Mouse (Mus musculus) spleen, adult 2 months (tissue): Measurements from ENCODE around the gene Arrb1. TPM values are rescaled to one million over a fixed set of nuclear protein-coding genes. Genes with fewer than 3 reads are reported as not detected.

ENCODE experiments used
- DNase-seq, 2 experiments: peaks; one replicate each; pipeline versions ENCODE4 v3.0.0 to v3.0.0-alpha.2; 2012 to 2021; ENCODE audit warnings: low spot score in 2 of 2, low read depth in 1 of 2
- H3K27ac ChIP-seq: fragments of 200-500 bp; 2 replicates; pipeline ENCODE4 v1.5.1; 2012; ENCODE audit warnings: low read length, inconsistent platforms; ENCODE audit not compliant: insufficient read depth
- H3K27me3 ChIP-seq: fragments of 200-500 bp; 2 replicates; pipeline ENCODE4 v1.6.1; 2012; ENCODE audit warnings: mild to moderate bottlenecking, moderate library complexity, low read length, inconsistent platforms; ENCODE audit not compliant: control insufficient read depth, insufficient read depth
- H3K36me3 ChIP-seq: fragments of 200-500 bp; 2 replicates; pipeline ENCODE4 v1.6.1; 2012; ENCODE audit warnings: mild to moderate bottlenecking, low read length, inconsistent platforms; ENCODE audit not compliant: control insufficient read depth, insufficient read depth
- H3K4me1 ChIP-seq: fragments of 200-500 bp; 2 replicates; pipeline ENCODE4 v1.6.1; 2011; ENCODE audit warnings: inconsistent platforms; ENCODE audit not compliant: control insufficient read depth, insufficient read depth, insufficient read length
- H3K4me3 ChIP-seq: fragments of 200-500 bp; 2 replicates; pipeline ENCODE4 v1.5.1; 2011; ENCODE audit warnings: mild to moderate bottlenecking, inconsistent platforms; ENCODE audit not compliant: insufficient read depth, insufficient read length; ENCODE audit errors: extremely low read depth
- CTCF ChIP-seq: fragments of 200-500 bp; IDR thresholded peaks from 2 replicates; pipeline ENCODE4 v1.5.1; 2011; ENCODE audit warnings: mild to moderate bottlenecking, inconsistent platforms; ENCODE audit not compliant: insufficient read depth, insufficient read length, insufficient replicate concordance; ENCODE audit errors: extremely low read depth
- POLR2A ChIP-seq: fragments of 200-500 bp; IDR thresholded peaks from 2 replicates; pipeline ENCODE4 v1.6.1; 2011; ENCODE audit warnings: low read depth, low read length, inconsistent platforms
- WGBS: fragments of 180-500 bp; shearing (Covaris S2); methylation state at CpG from one replicate; pipeline ENCODE4 v1.1.7; 2018; 5-methylcytosine and 5-hydroxymethylcytosine counted together
- polyA plus RNA-seq: library from polyadenylated mRNA; depleted of rRNA; stranded (reverse); fragments of >200 nt; gene quantifications from 2 replicates; pipeline ENCODE4 v1.2.3, GENCODE M21; 2012

Arrb1 gene
- polyA plus RNA-seq, 1 experiment, result 64.6 TPM

DNA sequence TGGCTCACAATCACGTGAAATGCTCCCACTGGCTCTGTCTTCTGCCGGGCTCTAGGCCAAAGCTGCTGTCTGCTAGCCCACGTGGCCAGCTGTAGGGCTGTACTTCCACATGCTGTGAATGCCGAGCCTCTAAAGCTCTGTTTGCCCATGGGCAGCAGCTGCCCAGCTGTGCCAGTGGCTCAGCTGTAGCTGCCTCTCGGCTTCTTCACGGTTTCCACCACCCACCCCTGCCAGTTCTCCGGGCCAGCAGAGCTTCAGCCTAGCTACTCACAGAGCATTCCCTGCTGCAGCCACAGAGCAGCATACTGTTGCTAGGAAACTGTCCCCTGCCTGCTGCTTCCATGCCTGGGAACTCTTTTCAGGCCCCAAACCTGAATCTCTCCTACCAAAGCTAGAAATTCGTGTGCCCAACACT is 25.2 kb upstream of the Arrb1 start:
- Histone ChIP-seq H3K4me3 (no peak overlapping the region), H3K4me1 (no peaks in the 10 kb centered on the region), H3K27ac (no peak overlapping the region), H3K27me3 (no peaks in the 10 kb centered on the region), H3K36me3 (no peaks in the 10 kb centered on the region)
- 42% methylated on average over 8 of the region's 8 CpGs for WGBS
- no peak for TF ChIP-seq CTCF
- no peak for TF ChIP-seq POLR2A
- no peak for DNase-seq

GRCm38 (mm10) chr7:99516092-99516813 is 19.0 kb upstream of the Arrb1 start:
- no peak overlapping the region for H3K27ac ChIP-seq
- DNase-seq, result no peak
- H3K36me3 ChIP-seq, result no peaks in the 10 kb centered on the region
- 85% methylated on average over 9 of the region's 9 CpGs for WGBS
- TF ChIP-seq CTCF (no peak), POLR2A (no peak)
- no peaks in the 10 kb centered on the region for H3K4me1 ChIP-seq
- no peak overlapping the region for H3K4me3 ChIP-seq
- H3K27me3 ChIP-seq, result no peaks in the 10 kb centered on the region

GRCm38 (mm10) chr7:99516814-99517157 is 18.5 kb upstream of the Arrb1 start:
- TF ChIP-seq CTCF (no peak), POLR2A (no peak)
- Histone ChIP-seq H3K36me3 (no peaks in the 10 kb centered on the region), H3K4me1 (no peaks in the 10 kb centered on the region), H3K27me3 (no peaks in the 10 kb centered on the region), H3K27ac (no peak overlapping the region), H3K4me3 (no peak overlapping the region)
- 83% methylated on average over 3 of the region's 3 CpGs for WGBS
- no peak for DNase-seq

DNA sequence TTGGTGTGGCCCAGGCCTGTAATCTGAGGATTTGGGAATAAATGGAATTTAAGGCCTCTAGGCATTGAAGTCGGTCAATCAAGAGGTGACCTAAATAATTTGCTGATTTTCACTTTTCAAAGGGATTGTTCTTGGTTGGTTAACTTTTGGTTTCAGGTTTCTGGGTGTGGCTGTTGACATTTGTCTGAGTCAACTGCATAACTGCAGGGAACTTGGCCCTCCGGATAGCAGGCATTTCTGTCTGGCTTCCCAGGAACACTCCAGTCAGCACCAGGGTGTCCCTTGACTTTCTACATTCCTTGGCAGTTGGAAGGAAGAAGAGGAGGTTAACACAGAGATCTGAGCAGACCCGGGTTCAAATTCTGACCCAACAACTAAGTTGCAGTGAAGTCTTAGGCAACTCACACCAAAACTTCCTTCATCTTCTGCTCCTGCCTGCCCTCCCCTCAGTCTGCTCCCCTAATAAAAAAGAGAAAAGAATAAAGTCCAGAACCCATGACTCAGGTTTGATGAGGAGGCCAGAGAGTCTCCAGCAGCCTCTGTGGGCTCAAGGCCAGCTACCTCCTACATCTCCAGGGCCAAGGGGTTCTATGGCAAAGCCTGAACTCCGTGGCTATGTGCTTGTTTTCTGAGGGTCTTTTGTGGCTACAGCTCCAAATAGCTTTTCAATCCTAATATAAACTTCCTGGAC is 16.2 kb upstream of the Arrb1 start:
- Histone ChIP-seq H3K27me3 (no peaks in the 10 kb centered on the region), H3K4me3 (no peak overlapping the region), H3K36me3 (no peaks in the 10 kb centered on the region), H3K27ac (no peak overlapping the region), H3K4me1 (no peaks in the 10 kb centered on the region)
- DNase-seq, result no peak
- WGBS, result 68% methylated on average over 4 of the region's 4 CpGs
- TF ChIP-seq POLR2A, result no peak

- WGBS, result 90% methylated on average over 8 of the region's 8 CpGs
- Histone ChIP-seq H3K4me3 (no peak overlapping the region), H3K27ac (no peak overlapping the region), H3K36me3 (no peaks in the 10 kb centered on the region), H3K27me3 (no peaks in the 10 kb centered on the region), H3K4me1 (no peaks in the 10 kb centered on the region)
- no peak for TF ChIP-seq POLR2A
- no peak for TF ChIP-seq CTCF
- DNase-seq, result no peak
Measured at GRCm38 (mm10) chr7:99523121-99523520, 12.1 kb upstream of the Arrb1 start.

GRCm38 (mm10) chr7:99523837-99524236 is 11.4 kb upstream of the Arrb1 start:
- Histone ChIP-seq H3K27ac (no peak overlapping the region), H3K36me3 (no peaks in the 10 kb centered on the region), H3K4me3 (no peak overlapping the region), H3K27me3 (no peaks in the 10 kb centered on the region), H3K4me1 (no peaks in the 10 kb centered on the region)
- TF ChIP-seq POLR2A (no peak), CTCF (no peak)
- DNase-seq, result no peak
- 89% methylated on average over 1 of the region's 1 CpGs for WGBS

- TF ChIP-seq POLR2A, result no peak
- TF ChIP-seq CTCF, result no peak
- Histone ChIP-seq H3K27me3 (no peaks in the 10 kb centered on the region), H3K36me3 (no peaks in the 10 kb centered on the region), H3K27ac (no peak overlapping the region), H3K4me3 (no peak overlapping the region), H3K4me1 (no peaks in the 10 kb centered on the region; the same call in 1 of the 2 replicates)
- 71% methylated on average over 2 of the region's 2 CpGs for WGBS
- DNase-seq, result no peak
Measured at GRCm38 (mm10) chr7:99528547-99528946, 6.7 kb upstream of the Arrb1 start.
